Mouse (Mus musculus) heart, embryonic 14.5 days (tissue): ENCODE data around the gene Sap30bp. TPM values are rescaled to one million over a fixed set of nuclear protein-coding genes. Genes with fewer than 3 reads are reported as not detected.
A peak's percentile ranks its signal among the peaks of the same experiment; 100 is the strongest.

ENCODE experiments used
- ATAC-seq: fragments of 200-750 bp; cut with Nextera tagmentation; 2 replicates; pipeline ENCODE4 v1.8.0; 2017; ENCODE audit warnings: low read depth, moderate TSS enrichment; ENCODE audit not compliant: insufficient number of reproducible peaks, insufficient read depth, low FRiP score
- H3K27ac ChIP-seq, 2 experiments: fragments of 200-500 bp in 1 of 2; fragments of 300-500 bp in 1 of 2; sonication (generic) in 1 of 2; replicated peaks in 1 of 2; 2 replicates each; pipeline ENCODE4 v1.5.1; 2012 to 2014; ENCODE audit warnings: low read depth in 2 of 2, low read length in 2 of 2, control low read depth in 1 of 2, mild to moderate bottlenecking in 1 of 2, mixed read lengths in 1 of 2; ENCODE audit not compliant: control insufficient read depth in 1 of 2, insufficient read depth in 1 of 2
- H3K27me3 ChIP-seq: fragments of 300-500 bp; sonication (generic); 2 replicates; pipeline ENCODE4 v1.6.1; 2014; ENCODE audit warnings: mild to moderate bottlenecking, low read length, control low read depth; ENCODE audit not compliant: control insufficient read depth, insufficient read depth
- H3K36me3 ChIP-seq: fragments of 300-500 bp; sonication (generic); 2 replicates; pipeline ENCODE4 v1.6.1; 2014; ENCODE audit warnings: mild to moderate bottlenecking, control low read depth, low read length, mixed read lengths; ENCODE audit not compliant: control insufficient read depth, insufficient read depth
- H3K4me1 ChIP-seq, 2 experiments: fragments of 200-500 bp in 1 of 2; fragments of 300-500 bp in 1 of 2; sonication (generic) in 1 of 2; 2 replicates each; pipeline ENCODE4 v1.6.1; 2012 to 2014; ENCODE audit warnings: low read length in 2 of 2, control low read depth in 1 of 2, mixed read lengths in 1 of 2; ENCODE audit not compliant: control insufficient read depth in 2 of 2, insufficient read depth in 2 of 2
- H3K4me2 ChIP-seq: fragments of 300-500 bp; sonication (generic); 2 replicates; pipeline ENCODE4 v1.6.1; 2014; ENCODE audit warnings: mild to moderate bottlenecking, low read length
- H3K4me3 ChIP-seq, 2 experiments: fragments of 200-500 bp in 1 of 2; fragments of 300-500 bp in 1 of 2; sonication (generic) in 1 of 2; 2 replicates each; pipeline ENCODE4 v1.5.1; 2012 to 2014; ENCODE audit warnings: low read length in 2 of 2, mild to moderate bottlenecking in 2 of 2, control low read depth in 1 of 2, low read depth in 1 of 2, moderate library complexity in 1 of 2; ENCODE audit not compliant: control insufficient read depth in 1 of 2, insufficient read depth in 1 of 2
- H3K9ac ChIP-seq: fragments of 300-500 bp; sonication (generic); 2 replicates; pipeline ENCODE4 v1.6.1; 2014; ENCODE audit warnings: mild to moderate bottlenecking, low read length
- H3K9me3 ChIP-seq: fragments of 300-500 bp; sonication (generic); 2 replicates; pipeline ENCODE4 v1.6.1; 2016; ENCODE audit warnings: low read length, control low read depth; ENCODE audit not compliant: control insufficient read depth
- WGBS: fragments of 180-500 bp; shearing (Covaris S2); extraction: QIAGEN DNeasy Blood & Tissue Kit; methylation state at CpG from one replicate; pipeline ENCODE4 v1.1.7; 2014; 5-methylcytosine and 5-hydroxymethylcytosine counted together
- polyA plus RNA-seq: library from polyadenylated mRNA; unstranded; fragments of >200 nt; fragmentation: Nextera tagmentation; extraction: Ambion mirVana; gene quantifications from 2 replicates; pipeline ENCODE4 v1.2.1, GENCODE M21; 2014

Gene Sap30bp
- polyA plus RNA-seq, 1 experiment from 2014 or later, result 22.9 TPM

- 54% methylated on average over 4 of the region's 4 CpGs for WGBS
- no peaks in the 10 kb centered on the region; a peak in 1 of 4 replicates for H3K4me1 ChIP-seq
- H3K9me3 ChIP-seq, result no peaks in the 10 kb centered on the region
- no peak for ATAC-seq
- 0 out of 2 replicates have a peak, but pooled peaks cover 3% of the 10 kb centered on the region for H3K27me3 ChIP-seq
- no peak overlapping the region for H3K4me3 ChIP-seq
- no peak overlapping the region for H3K27ac ChIP-seq
- H3K9ac ChIP-seq, result no peak overlapping the region
- H3K4me2 ChIP-seq, result no peak overlapping the region
- H3K36me3 ChIP-seq, result no peaks in the 10 kb centered on the region
Measured at GRCm38 (mm10) chr11:115992098-115992497, 59.0 kb downstream of the Sap30bp start.

GRCm38 (mm10) chr11:115995256-115995655 lies 62.2 kb downstream of the Sap30bp start:
- WGBS, result 79% methylated on average over 3 of the region's 3 CpGs
- Histone ChIP-seq H3K9ac (no peak overlapping the region), H3K4me1 (no peaks in the 10 kb centered on the region)

GRCm38 (mm10) chr11:115997047-115997446 lies 64.0 kb downstream of the Sap30bp start:
- no peak overlapping the region for H3K27ac ChIP-seq
- H3K9ac ChIP-seq, result no peak overlapping the region
- no peak overlapping the region for H3K4me2 ChIP-seq
- no peaks in the 10 kb centered on the region for H3K9me3 ChIP-seq
- no peak overlapping the region for H3K4me3 ChIP-seq
- peaks cover 7% of the 10 kb centered on the region; the same call in 1 of the 2 replicates for H3K27me3 ChIP-seq
- ATAC-seq, result no peak
- WGBS, result 69% methylated on average over 4 of the region's 4 CpGs
- no peaks in the 10 kb centered on the region; a peak in 1 of 4 replicates for H3K4me1 ChIP-seq
- no peaks in the 10 kb centered on the region for H3K36me3 ChIP-seq

More at GRCm38 (mm10) chr11:115995256-115995655, 62.2 kb downstream of the Sap30bp start:
- Histone ChIP-seq H3K27ac (no peak overlapping the region), H3K4me2 (no peak overlapping the region), H3K27me3 (peaks cover 6% of the 10 kb centered on the region; the same call in 1 of the 2 replicates), H3K9me3 (no peaks in the 10 kb centered on the region), H3K4me3 (no peak overlapping the region), H3K36me3 (no peaks in the 10 kb centered on the region)
- ATAC-seq, result no peak

GRCm38 (mm10) chr11:115997662-115998061 lies 64.6 kb downstream of the Sap30bp start:
- Histone ChIP-seq H3K4me1 (no peaks in the 10 kb centered on the region; a peak in 1 of 4 replicates), H3K27ac (no peak overlapping the region), H3K36me3 (no peaks in the 10 kb centered on the region), H3K27me3 (peaks cover 7% of the 10 kb centered on the region; the same call in 1 of the 2 replicates), H3K9ac (no peak overlapping the region), H3K4me2 (no peak overlapping the region), H3K9me3 (no peaks in the 10 kb centered on the region), H3K4me3 (no peak overlapping the region)
- ATAC-seq, result no peak
- 71% methylated on average over 5 of the region's 5 CpGs for WGBS

- Histone ChIP-seq H3K9ac (no peak overlapping the region), H3K27ac (no peak overlapping the region), H3K4me3 (no peak overlapping the region), H3K4me2 (no peak overlapping the region), H3K9me3 (no peaks in the 10 kb centered on the region), H3K4me1 (no peaks in the 10 kb centered on the region; a peak in 1 of 4 replicates), H3K36me3 (no peaks in the 10 kb centered on the region), H3K27me3 (peaks cover 7% of the 10 kb centered on the region; the same call in 1 of the 2 replicates)
- no peak for ATAC-seq
- WGBS, result 57% methylated on average over 7 of the region's 7 CpGs
Measured at GRCm38 (mm10) chr11:115999027-115999426, 65.9 kb downstream of the Sap30bp start.

GRCm38 (mm10) chr11:115999538-116000143 lies 66.6 kb downstream of the Sap30bp start:
- H3K4me2 ChIP-seq, result peak overlapping the region; percentile 34
- WGBS, result 14% methylated on average over 14 of the region's 14 CpGs
- no peak overlapping the region for H3K4me3 ChIP-seq
- H3K36me3 ChIP-seq, result no peaks in the 10 kb centered on the region
- H3K27me3 ChIP-seq, result peaks cover 7% of the 10 kb centered on the region; the same call in 1 of the 2 replicates
- H3K9me3 ChIP-seq, result no peaks in the 10 kb centered on the region
- peaks cover 2 to 4% of the 10 kb centered on the region in 2 experiments; a peak in 3 of 4 replicates for H3K4me1 ChIP-seq
- H3K9ac ChIP-seq, result no peak overlapping the region
- H3K27ac ChIP-seq, result no peak overlapping the region
- ATAC-seq, result no peak

- 52% methylated on average over 10 of the region's 10 CpGs for WGBS
- Histone ChIP-seq H3K27ac (no peak overlapping the region), H3K36me3 (no peaks in the 10 kb centered on the region), H3K9me3 (no peaks in the 10 kb centered on the region), H3K4me1 (peaks cover 8 to 13% of the 10 kb centered on the region in 2 experiments), H3K27me3 (peaks cover 7% of the 10 kb centered on the region; the same call in 1 of the 2 replicates), H3K9ac (no peak overlapping the region), H3K4me2 (no peak overlapping the region), H3K4me3 (no peak overlapping the region)
- no peak for ATAC-seq
Measured at GRCm38 (mm10) chr11:116000607-116001006, 67.5 kb downstream of the Sap30bp start.
